Mouse (Mus musculus): Measurements from ENCODE around the gene Mog.

Mog gene

GRCm38 (mm10) chr17:37022628-37023576, at the start of gene Mog:
Gene Mog (minus strand): TSS chr17:37023398.
- no peak for DNase-seq (ENCODE audit: low spot score)

GRCm38 (mm10) chr17:37072730-37073276, 49.6 kb upstream of the Mog start:
- DNase-seq (ENCODE audit: low spot score), result no peak

- DNase-seq (ENCODE audit: low spot score), result no peak
Measured at GRCm38 (mm10) chr17:37072080-37072729, 49.0 kb upstream of the Mog start.

GRCm38 (mm10) chr17:37070121-37070520, 46.9 kb upstream of the Mog start:
- no peak for DNase-seq (ENCODE audit: low spot score)

- DNase-seq (ENCODE audit: low spot score), result no peak
Measured at GRCm38 (mm10) chr17:37067861-37068260, 44.7 kb upstream of the Mog start.

- no peak for DNase-seq (ENCODE audit: low spot score)
Measured at GRCm38 (mm10) chr17:37065993-37066392, 42.8 kb upstream of the Mog start.

GRCm38 (mm10) chr17:37063686-37064495, 40.7 kb upstream of the Mog start:
- no peak for DNase-seq (ENCODE audit: low spot score)

- DNase-seq (ENCODE audit: low spot score), result no peak
Measured at GRCm38 (mm10) chr17:37063063-37063462, 39.9 kb upstream of the Mog start.

GRCm38 (mm10) chr17:37062101-37062641, 39.0 kb upstream of the Mog start:
- no peak for DNase-seq (ENCODE audit: low spot score)

GRCm38 (mm10) chr17:37061435-37061834, 38.2 kb upstream of the Mog start:
- no peak for DNase-seq (ENCODE audit: low spot score)

- DNase-seq (ENCODE audit: low spot score), result no peak
Measured at GRCm38 (mm10) chr17:37056957-37057356, 33.8 kb upstream of the Mog start.

GRCm38 (mm10) chr17:37051745-37052144, 28.5 kb upstream of the Mog start:
- DNase-seq (ENCODE audit: low spot score), result no peak

GRCm38 (mm10) chr17:37050876-37051275, 27.7 kb upstream of the Mog start:
- no peak for DNase-seq (ENCODE audit: low spot score)

- no peak for DNase-seq (ENCODE audit: low spot score)
Measured at GRCm38 (mm10) chr17:37050399-37050798, 27.2 kb upstream of the Mog start.

GRCm38 (mm10) chr17:37049570-37050310, 26.5 kb upstream of the Mog start:
- DNase-seq (ENCODE audit: low spot score), result no peak

- DNase-seq (ENCODE audit: low spot score), result no peak
Measured at GRCm38 (mm10) chr17:37048383-37048782, 25.2 kb upstream of the Mog start.

- no peak for DNase-seq (ENCODE audit: low spot score)
Measured at GRCm38 (mm10) chr17:37047981-37048380, 24.8 kb upstream of the Mog start.

- no peak for DNase-seq (ENCODE audit: low spot score)
Measured at GRCm38 (mm10) chr17:37047332-37047976, 24.3 kb upstream of the Mog start.

GRCm38 (mm10) chr17:37046312-37047112, 23.3 kb upstream of the Mog start:
- DNase-seq (ENCODE audit: low spot score), result no peak
